Mouse (Mus musculus) megakaryocyte progenitor cell, adult 5-6 weeks (primary cell): ENCODE measurements around the gene Tfcp2. TPM values are rescaled to one million over a fixed set of nuclear protein-coding genes. Genes with fewer than 3 reads are reported as not detected.
A peak's percentile ranks its signal among the peaks of the same experiment; 100 is the strongest.

Experiments used
- ATAC-seq: replicated peaks from 2 replicates; pipeline ENCODE4 v1.8.0; 2016; ENCODE audit warnings: mild to moderate bottlenecking, moderate TSS enrichment, inconsistent platforms; ENCODE audit not compliant: poor library complexity
- total RNA-seq, 2 experiments: library from RNA; stranded (forward) in 1 of 2; stranded (reverse) in 1 of 2; fragments of 157-497, 149-512 nt in 1 of 2; fragments of 200-1000 nt in 1 of 2; gene quantifications; 2 replicates each; pipeline versions ENCODE4 v1.2.3 to v1.2.4; 2015 to 2017

Gene Tfcp2
- total RNA-seq (2015) (4.7 and 5.8 TPM in 2 replicates), total RNA-seq (2017) (6.0 and 9.2 TPM in 2 replicates)

GRCm38 (mm10) chr15:100551326-100552307 is at the start of gene Tfcp2:
Gene Tfcp2 (minus strand): TSS chr15:100552008.
- peak; percentile 99 for ATAC-seq

- no peak for ATAC-seq
Measured at GRCm38 (mm10) chr15:100600696-100601272, 49.0 kb upstream of the Tfcp2 start.

GRCm38 (mm10) chr15:100600047-100600695 is 48.4 kb upstream of the Tfcp2 start:
- peak; percentile 74 for ATAC-seq

GRCm38 (mm10) chr15:100599276-100600046 is 47.7 kb upstream of the Tfcp2 start, which contains the start of gene Pou6f1:
Gene Pou6f1 (minus strand): TSS chr15:100599984.
- no peak for ATAC-seq

GRCm38 (mm10) chr15:100598883-100599275 is 47.1 kb upstream of the Tfcp2 start:
- ATAC-seq: peak; percentile 27

- no peak for ATAC-seq
Measured at GRCm38 (mm10) chr15:100598287-100598882, 46.6 kb upstream of the Tfcp2 start.

- ATAC-seq: no peak
Measured at GRCm38 (mm10) chr15:100592817-100593216, 41.0 kb upstream of the Tfcp2 start.

GRCm38 (mm10) chr15:100590436-100590835 is 38.6 kb upstream of the Tfcp2 start:
- no peak for ATAC-seq

GRCm38 (mm10) chr15:100588297-100588696 is 36.5 kb upstream of the Tfcp2 start:
- ATAC-seq: peak; percentile 60

GRCm38 (mm10) chr15:100587166-100587565 is 35.4 kb upstream of the Tfcp2 start:
- ATAC-seq: no peak

- no peak for ATAC-seq
Measured at GRCm38 (mm10) chr15:100585931-100586330, 34.1 kb upstream of the Tfcp2 start.

GRCm38 (mm10) chr15:100580108-100580507 is 28.3 kb upstream of the Tfcp2 start:
- ATAC-seq: no peak

- ATAC-seq: no peak
Measured at GRCm38 (mm10) chr15:100577972-100578371, 26.2 kb upstream of the Tfcp2 start.

GRCm38 (mm10) chr15:100576810-100577209 is 25.0 kb upstream of the Tfcp2 start:
- ATAC-seq: no peak

- no peak for ATAC-seq
Measured at GRCm38 (mm10) chr15:100576392-100576791, 24.6 kb upstream of the Tfcp2 start.

GRCm38 (mm10) chr15:100575366-100575765 is 23.6 kb upstream of the Tfcp2 start:
- no peak for ATAC-seq

GRCm38 (mm10) chr15:100574378-100574777 is 22.6 kb upstream of the Tfcp2 start:
- ATAC-seq: no peak

- ATAC-seq: 0 out of 2 replicates have a peak, but pooled peaks have one; percentile 20
Measured at GRCm38 (mm10) chr15:100573946-100574345, 22.1 kb upstream of the Tfcp2 start.

- no peak for ATAC-seq
Measured at GRCm38 (mm10) chr15:100569239-100569638, 17.4 kb upstream of the Tfcp2 start.

GRCm38 (mm10) chr15:100566531-100566930 is 14.7 kb upstream of the Tfcp2 start:
- no peak for ATAC-seq
